ENCODE assay signal across 15 mouse cellular contexts in the genomic region with DNA sequence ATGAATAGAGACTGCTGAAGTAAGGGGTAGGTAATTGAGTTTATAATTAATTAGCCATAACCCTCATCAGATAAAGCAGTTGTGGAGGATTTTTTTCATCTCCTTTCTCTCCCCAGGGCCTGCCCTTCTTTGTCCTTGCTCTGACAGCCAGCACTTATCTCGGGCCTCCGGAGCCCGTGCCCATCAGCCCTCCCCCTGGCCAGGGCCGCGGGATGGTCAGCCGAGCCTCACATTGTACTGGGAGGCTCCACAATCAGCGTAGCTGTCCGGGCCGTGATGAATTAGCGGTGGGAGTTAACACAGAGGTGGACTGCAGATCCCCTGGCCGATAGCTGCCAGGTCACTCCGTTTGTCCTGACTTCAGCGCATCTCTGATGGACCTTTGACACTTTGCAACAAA.
DNase-seq lines count a peak whose midpoint lies in the region; ATAC-seq and TF ChIP-seq lines count a peak whose summit lies in the region.
"Had no signal": no experiment of that assay in that cellular context is flagged by ENCODE, and none has a peak within 500 bp of the region (broad histone marks: within the 10 kb centered on the region; RNA-seq: fewer than 3 reads in every experiment).

No protein-coding gene starts in this region.

- H3K9me3 ChIP-seq in neural tube, embryonic 15.5 days (replicated peaks), result no peaks in the 10 kb centered on the region
- no peaks in the 10 kb centered on the region for H3K9me3 ChIP-seq in heart, postnatal 0 days (replicated peaks; ENCODE audit: control insufficient read depth, low read length)
- H3K9me3 ChIP-seq in neural tube, embryonic 14.5 days (ENCODE audit: control insufficient read depth, low read length), result no peaks in the 10 kb centered on the region
- H3K9me3 ChIP-seq: embryonic facial prominence, embryonic 12.5 days; liver, embryonic 12.5 days had no signal

- H3K4me2 ChIP-seq in neural tube, embryonic 15.5 days, result no peak overlapping the region
- no peak overlapping the region for H3K4me2 ChIP-seq in heart, postnatal 0 days (ENCODE audit: low read depth, low read length)
- H3K4me2 ChIP-seq in neural tube, embryonic 14.5 days (ENCODE audit: low read depth, low read length), result no peak overlapping the region
- H3K4me2 ChIP-seq: embryonic facial prominence, embryonic 12.5 days; liver, embryonic 12.5 days had no signal

- TF ChIP-seq EP300 in heart, postnatal 0 days (IDR thresholded peaks at IDR 0.05; ENCODE audit: low read depth), result no peak

- H3K27me3 ChIP-seq in neural tube, embryonic 15.5 days (replicated peaks), result no peaks in the 10 kb centered on the region; the same call in none of the 2 replicates
- H3K27me3 ChIP-seq in heart, postnatal 0 days (ENCODE audit: control insufficient read depth, insufficient read depth, low read length), result no peaks in the 10 kb centered on the region
- no peaks in the 10 kb centered on the region for H3K27me3 ChIP-seq in neural tube, embryonic 14.5 days (ENCODE audit: control insufficient read depth, insufficient read depth, low read length)
- H3K27me3 ChIP-seq: embryonic facial prominence, embryonic 12.5 days; liver, embryonic 12.5 days had no signal

- H3K4me3 ChIP-seq in neural tube, embryonic 15.5 days (replicated peaks), result no peak overlapping the region
- H3K4me3 ChIP-seq in heart, postnatal 0 days (ENCODE audit: low read depth, low read length), result no peak overlapping the region
- no peak overlapping the region for H3K4me3 ChIP-seq in neural tube, embryonic 14.5 days (ENCODE audit: low read depth, low read length)
- H3K4me3 ChIP-seq: embryonic facial prominence, embryonic 12.5 days; liver, embryonic 12.5 days had no signal

- TF ChIP-seq CTCF in heart, postnatal 0 days (IDR thresholded peaks at IDR 0.05; ENCODE audit: low read depth), result no peak

- no peak overlapping the region for H3K27ac ChIP-seq in neural tube, embryonic 15.5 days (replicated peaks)
- H3K27ac ChIP-seq in heart, postnatal 0 days (ENCODE audit: low read depth), result no peak overlapping the region
- H3K27ac ChIP-seq in neural tube, embryonic 14.5 days (ENCODE audit: low read depth, low read length), result no peak overlapping the region
- H3K27ac ChIP-seq: embryonic facial prominence, embryonic 12.5 days; liver, embryonic 12.5 days had no signal

- H3K4me1 ChIP-seq in neural tube, embryonic 15.5 days, result peaks cover 62% of the 10 kb centered on the region
- peaks cover 16% of the 10 kb centered on the region; the same call in 1 of the 2 replicates for H3K4me1 ChIP-seq in heart, postnatal 0 days (ENCODE audit: control insufficient read depth, insufficient read depth)
- peaks cover 40% of the 10 kb centered on the region for H3K4me1 ChIP-seq in neural tube, embryonic 14.5 days (ENCODE audit: control insufficient read depth, insufficient read depth, low read length)
- H3K4me1 ChIP-seq: liver, embryonic 12.5 days had no signal

- peak; percentile 31 to 33 for DNase-seq in heart, adult 18-20 months
- DNase-seq in heart, adult 8-10 months (ENCODE audit: low spot score), result no peak
- DNase-seq in neural tube, embryonic 10.5 days (ENCODE audit: extremely low spot score, low spot score), result peak; percentile 53
- DNase-seq in heart, postnatal 0 days (ENCODE audit: low spot score), result peak; percentile 39
- no peak for DNase-seq in thymus, postnatal 0 days (ENCODE audit: low spot score)
- DNase-seq in cerebellum, postnatal 14 days, result no peak
- DNase-seq: B cell, adult 2 months; cerebellum, adult 11 months; forebrain, postnatal 0 days; kidney, postnatal 10 days; lung, postnatal 36 days had no signal

- 14% methylated on average over 13 of the region's 13 CpGs for WGBS in neural tube, embryonic 15.5 days
- 14% methylated on average over 13 of the region's 13 CpGs for WGBS in heart, postnatal 0 days
- 5% methylated on average over 13 of the region's 13 CpGs for WGBS in neural tube, embryonic 14.5 days

- H3K36me3 ChIP-seq in neural tube, embryonic 15.5 days, result peaks cover 7% of the 10 kb centered on the region
- 0 out of 2 replicates have a peak, but pooled peaks cover 5% of the 10 kb centered on the region for H3K36me3 ChIP-seq in heart, postnatal 0 days (replicated peaks; ENCODE audit: control insufficient read depth, insufficient read depth, low read length)
- H3K36me3 ChIP-seq in neural tube, embryonic 14.5 days (ENCODE audit: control insufficient read depth, insufficient read depth, low read length), result no peaks in the 10 kb centered on the region; the same call in 1 of the 2 replicates
- H3K36me3 ChIP-seq: embryonic facial prominence, embryonic 12.5 days; liver, embryonic 12.5 days had no signal

- no peak for ATAC-seq in neural tube, embryonic 15.5 days (ENCODE audit: low FRiP score)
- ATAC-seq in heart, postnatal 0 days (ENCODE audit: insufficient read depth, low read depth), result peak; percentile 81
- ATAC-seq in neural tube, embryonic 14.5 days (ENCODE audit: low read depth), result peak; percentile 42; the same call in 1 of the 2 replicates
- ATAC-seq: forebrain, postnatal 0 days; liver, embryonic 12.5 days had no signal

- H3K9ac ChIP-seq in neural tube, embryonic 15.5 days (replicated peaks), result no peak overlapping the region
- no peak overlapping the region for H3K9ac ChIP-seq in heart, postnatal 0 days (replicated peaks; ENCODE audit: low read depth, low read length)
- H3K9ac ChIP-seq in neural tube, embryonic 14.5 days (replicated peaks; ENCODE audit: low read depth, low read length), result no peak overlapping the region
- H3K9ac ChIP-seq: embryonic facial prominence, embryonic 12.5 days; forebrain, postnatal 0 days; liver, embryonic 12.5 days had no signal

Comparison
In these comparisons a context has a peak if more than half of its experiments do, and no peak if none do; other contexts are left out.
1. DNase-seq: peak in heart, adult 18-20 months (2 of 2), neural tube, embryonic 10.5 days (single experiment) and heart, postnatal 0 days (single experiment); none in heart, adult 8-10 months (single experiment), thymus, postnatal 0 days (single experiment) and cerebellum, postnatal 14 days (0 of 2).